Mouse (Mus musculus): ENCODE results near the gene Prdm15. TPM values are rescaled to one million over a fixed set of nuclear protein-coding genes. Genes with fewer than 3 reads are reported as not detected.

Gene Prdm15
- total RNA-seq, 2 experiments from 2014 or later, result 6.7 to 10.2 TPM

DNA sequence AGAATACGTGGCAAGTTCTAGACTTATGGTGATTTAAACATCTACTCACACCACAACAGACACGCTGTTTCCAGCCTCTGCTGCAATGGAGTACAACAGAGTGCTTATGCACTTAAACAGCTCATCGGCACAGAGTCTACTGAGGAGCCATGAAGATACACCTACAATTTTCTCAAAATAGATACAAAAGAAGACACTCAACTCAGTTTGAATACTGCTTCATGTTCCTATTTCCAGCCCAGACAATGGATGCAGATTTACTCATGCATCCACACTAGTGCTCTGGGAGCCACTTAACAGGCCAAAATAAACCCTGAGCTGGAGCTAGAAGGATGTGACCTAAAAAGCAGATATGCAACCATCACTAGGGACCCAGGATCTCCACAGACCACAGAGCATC is 42.8 kb downstream of the Prdm15 start:
- intact Hi-C loops (cut with DNase I), result loop anchor here (10.0 kb wide), 2 partner anchors 156 to 186 kb away; partner anchors contain the start of genes B230307C23Rik, C2cd2 and Zbtb21
- DNase-seq, result no peak
- TF ChIP-seq CTCF (IDR thresholded peaks at IDR 0.05), result no peak
- H3K27ac ChIP-seq, result no peak overlapping the region
- H3K4me3 ChIP-seq, result no peak overlapping the region

DNA sequence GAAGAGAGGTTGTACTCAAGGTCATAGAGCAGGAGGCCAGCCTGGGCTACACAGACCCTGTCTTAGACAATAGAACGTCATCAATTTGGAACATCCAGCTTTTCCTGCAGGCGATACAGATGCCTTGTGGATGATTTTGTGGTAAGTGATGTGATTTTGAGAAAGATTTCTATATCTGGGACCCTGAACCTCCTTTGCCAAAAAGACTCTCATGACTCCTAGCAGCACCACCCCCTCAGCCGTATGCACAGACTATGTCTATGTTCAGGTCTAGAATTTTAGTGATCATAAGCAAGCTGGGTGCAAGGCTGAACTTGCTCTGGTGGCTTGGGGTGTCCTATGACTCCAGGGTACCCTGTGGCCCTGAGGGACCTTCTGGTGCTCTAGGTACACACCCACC is 46.0 kb downstream of the Prdm15 start:
- Histone ChIP-seq H3K4me3 (no peak overlapping the region), H3K27ac (no peak overlapping the region)
- intact Hi-C loops (cut with DNase I), result loop anchor here (10.0 kb wide), 2 partner anchors 159 to 189 kb away; partner anchors contain the start of genes B230307C23Rik, C2cd2 and Zbtb21
- TF ChIP-seq CTCF (IDR thresholded peaks at IDR 0.05), result no peak
- DNase-seq, result no peak

DNA sequence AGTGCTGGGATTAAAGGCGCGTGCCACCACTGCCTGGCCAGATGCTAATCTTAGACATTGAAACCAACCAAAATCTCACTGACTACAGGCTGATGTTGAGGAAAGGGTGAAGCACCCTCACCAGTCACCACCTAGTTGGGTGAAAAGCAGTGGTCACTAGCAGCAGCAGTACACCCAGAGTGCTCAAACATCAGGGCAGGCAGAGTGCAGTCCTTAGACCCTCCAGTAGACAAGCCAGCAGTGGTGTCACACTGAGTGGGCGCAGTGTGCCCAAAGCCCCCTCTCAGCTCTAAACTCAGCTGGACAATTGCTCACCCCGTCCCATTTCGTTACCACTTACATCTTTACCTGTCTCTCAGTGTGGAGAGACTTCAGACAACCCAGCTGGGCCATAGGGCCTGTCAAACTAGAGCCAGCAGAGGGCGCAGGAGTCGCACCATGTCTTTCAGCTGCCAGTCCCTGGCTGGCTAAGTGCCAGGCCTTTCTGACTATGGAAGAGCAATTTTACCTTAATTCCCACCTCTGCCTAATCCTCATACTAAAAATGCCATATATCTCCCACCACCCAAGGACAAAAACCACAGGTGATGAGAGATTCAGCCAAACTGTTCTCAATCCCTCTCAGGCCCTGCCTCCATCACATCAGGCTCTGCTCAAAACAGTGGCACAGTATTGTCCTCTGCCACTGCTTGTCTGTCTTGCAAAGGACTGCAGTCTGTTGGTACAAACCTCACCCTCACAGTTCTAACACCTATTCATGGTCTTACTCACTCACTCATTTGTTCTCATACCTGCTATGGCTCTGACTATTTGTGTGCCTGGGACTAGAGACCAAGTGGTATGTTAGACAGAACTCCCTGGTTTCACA is 46.7 kb downstream of the Prdm15 start:
- TF ChIP-seq CTCF (IDR thresholded peaks at IDR 0.05), result peak; percentile 87
- no peak overlapping the region for H3K4me3 ChIP-seq
- no peak overlapping the region for H3K27ac ChIP-seq
- DNase-seq, result peak; percentile 88
- intact Hi-C loops (cut with DNase I), result loop anchor here (10.0 kb wide), 2 partner anchors 160 to 190 kb away; partner anchors contain the start of genes B230307C23Rik, C2cd2 and Zbtb21

- no peak for TF ChIP-seq CTCF (IDR thresholded peaks at IDR 0.05)
- intact Hi-C loops (cut with DNase I), result no loop called here
- Histone ChIP-seq H3K27ac (no peak overlapping the region), H3K4me3 (no peak overlapping the region)
- no peak for DNase-seq
Observed at GRCm38 (mm10) chr16:97797950-97798869, 53.4 kb downstream of the Prdm15 start.

DNA sequence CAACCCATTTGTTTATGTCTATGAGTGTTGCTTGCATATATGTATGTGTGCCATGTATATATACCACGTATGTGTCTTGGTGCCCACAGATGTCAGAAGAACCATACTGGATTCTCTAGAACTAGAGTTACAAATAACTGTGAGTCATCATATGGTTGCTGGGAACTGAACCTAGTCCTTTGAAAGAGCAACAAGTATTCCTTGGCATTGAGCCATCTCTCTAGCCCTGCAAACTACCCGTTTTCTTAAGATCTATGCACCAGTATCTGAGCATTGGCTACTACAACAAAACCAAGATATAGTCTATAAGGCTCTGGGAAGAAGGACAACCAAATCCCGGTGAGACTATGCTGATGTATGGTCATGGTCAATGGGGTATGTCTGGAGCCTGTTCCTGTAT is 54.4 kb downstream of the Prdm15 start:
- TF ChIP-seq CTCF (IDR thresholded peaks at IDR 0.05), result no peak
- DNase-seq, result no peak
- Histone ChIP-seq H3K27ac (no peak overlapping the region), H3K4me3 (no peak overlapping the region)
- intact Hi-C loops (cut with DNase I), result no loop called here

GRCm38 (mm10) chr16:97794256-97794655 is 57.4 kb downstream of the Prdm15 start:
- H3K4me3 ChIP-seq, result no peak overlapping the region
- TF ChIP-seq CTCF (IDR thresholded peaks at IDR 0.05), result no peak

GRCm38 (mm10) chr16:97783057-97783456 is 68.6 kb downstream of the Prdm15 start:
- no peak overlapping the region for H3K4me3 ChIP-seq
- no peak for DNase-seq
- TF ChIP-seq CTCF (IDR thresholded peaks at IDR 0.05), result no peak
- H3K27ac ChIP-seq, result no peak overlapping the region
- intact Hi-C loops (cut with DNase I), result no loop called here

More at GRCm38 (mm10) chr16:97794256-97794655, 57.4 kb downstream of the Prdm15 start:
- intact Hi-C loops (cut with DNase I), result no loop called here
- DNase-seq, result no peak
- H3K27ac ChIP-seq, result no peak overlapping the region

DNA sequence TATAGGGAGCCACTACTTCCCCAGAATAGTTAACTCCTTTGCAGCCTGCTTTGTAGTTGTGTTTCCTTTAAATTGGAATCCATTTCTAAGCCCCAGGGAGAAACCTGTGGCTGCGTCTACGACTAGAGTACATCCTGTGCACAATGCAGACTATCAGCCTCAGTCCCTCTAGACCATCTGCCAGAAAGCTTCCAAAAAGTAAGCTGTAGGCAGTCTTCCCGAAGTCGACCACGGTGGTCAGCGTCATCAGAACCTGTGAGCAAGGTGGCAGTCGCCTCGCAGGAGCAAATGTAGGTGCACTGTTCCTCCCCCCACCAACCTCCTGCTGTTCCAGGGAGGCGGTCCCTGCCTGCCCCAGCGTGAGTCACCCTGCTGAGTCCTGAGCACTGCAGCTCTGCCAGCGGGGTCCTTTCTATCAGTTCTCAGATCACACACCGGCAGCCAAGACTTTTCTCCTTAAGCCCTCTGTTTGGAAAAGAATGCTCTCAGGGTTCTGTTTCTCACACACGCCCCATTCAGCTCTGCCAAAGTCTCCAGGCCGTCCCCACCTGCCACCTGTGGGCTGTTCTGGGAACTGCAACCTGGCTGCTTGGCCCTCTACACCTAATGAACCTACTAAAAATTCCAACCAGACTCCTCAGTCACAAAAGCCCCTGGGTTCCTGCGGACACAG is 73.2 kb downstream of the Prdm15 start:
- Histone ChIP-seq H3K4me3 (peak overlapping the region; percentile 34), H3K27ac (no peak overlapping the region)
- intact Hi-C loops (cut with DNase I), result loop anchor here (5.0 kb wide), 2 partner anchors 256 to 466 kb away; no protein-coding TSS in a partner anchor
- DNase-seq, result peak; percentile 81
- TF ChIP-seq CTCF (IDR thresholded peaks at IDR 0.05), result peak; percentile 92

DNA sequence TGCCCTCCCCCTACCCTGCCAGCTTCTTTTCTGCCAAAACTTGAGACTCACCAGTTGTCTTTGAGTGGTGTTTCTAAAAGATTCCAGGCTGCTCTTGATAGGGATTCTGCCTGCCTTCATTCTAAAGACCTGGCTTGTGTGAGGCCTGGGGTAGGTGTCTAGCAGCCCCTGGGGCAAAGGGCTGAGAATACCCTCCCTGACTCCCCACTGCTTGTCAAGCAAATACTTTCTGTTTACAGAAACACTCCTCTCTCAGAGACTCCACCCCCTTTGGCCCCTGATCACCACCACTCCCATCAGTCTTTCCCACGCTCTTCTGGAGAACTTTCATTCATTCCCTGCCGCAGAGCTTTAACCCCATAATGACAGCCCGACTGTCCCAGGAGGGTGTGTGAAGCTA is 85.1 kb downstream of the Prdm15 start:
- H3K27ac ChIP-seq, result no peak overlapping the region
- no peak for TF ChIP-seq CTCF (IDR thresholded peaks at IDR 0.05)
- DNase-seq, result no peak
- H3K4me3 ChIP-seq, result no peak overlapping the region
- intact Hi-C loops (cut with DNase I), result no loop called here

GRCm38 (mm10) chr16:97764626-97765025 is 87.0 kb downstream of the Prdm15 start:
- intact Hi-C loops (cut with DNase I), result no loop called here
- TF ChIP-seq CTCF (IDR thresholded peaks at IDR 0.05), result no peak
- DNase-seq, result no peak
- Histone ChIP-seq H3K4me3 (no peak overlapping the region), H3K27ac (no peak overlapping the region)

- DNase-seq, result no peak
- H3K27ac ChIP-seq, result no peak overlapping the region
- intact Hi-C loops (cut with DNase I), result no loop called here
- H3K4me3 ChIP-seq, result peak overlapping the region; percentile 65
- TF ChIP-seq CTCF (IDR thresholded peaks at IDR 0.05), result no peak
Observed at GRCm38 (mm10) chr16:97763990-97764340, 87.7 kb downstream of the Prdm15 start.
